Mouse (Mus musculus): ENCODE measurements at regions not wholly inside any gene's neighbourhood (a gene's known extent, or its start where the extent isn't known, plus 50 kb on each side); places are given as distances from the start of the nearest gene placed in this dataset.

GRCm38 (mm10) chr9:74342176-74342575 lies 232.0 kb downstream of the Wdr72 start:
- no peaks in the 10 kb centered on the region for H3K9me3 ChIP-seq (replicated peaks; ENCODE audit: control insufficient read depth, low read length)
- H3K27me3 ChIP-seq (ENCODE audit: control insufficient read depth, insufficient read depth, low read length), result no peaks in the 10 kb centered on the region
- DNase-seq (ENCODE audit: low spot score) (no peak), ATAC-seq (ENCODE audit: insufficient read depth, low read depth) (no peak)
- TF ChIP-seq EP300 (IDR thresholded peaks at IDR 0.05; ENCODE audit: low read depth), result no peak
- no peak for TF ChIP-seq CTCF (IDR thresholded peaks at IDR 0.05; ENCODE audit: low read depth)
- 67% methylated on average over 1 of the region's 1 CpGs for WGBS
- no peak overlapping the region for H3K9ac ChIP-seq (replicated peaks; ENCODE audit: low read depth, low read length)
- H3K4me2 ChIP-seq (ENCODE audit: low read depth, low read length), result no peak overlapping the region
- H3K4me3 ChIP-seq (ENCODE audit: low read depth, low read length), result no peak overlapping the region
- no peak overlapping the region for H3K27ac ChIP-seq (ENCODE audit: low read depth)
- no peaks in the 10 kb centered on the region for H3K36me3 ChIP-seq (replicated peaks; ENCODE audit: control insufficient read depth, insufficient read depth, low read length)
- H3K4me1 ChIP-seq (ENCODE audit: control insufficient read depth, insufficient read depth), result no peaks in the 10 kb centered on the region

DNA sequence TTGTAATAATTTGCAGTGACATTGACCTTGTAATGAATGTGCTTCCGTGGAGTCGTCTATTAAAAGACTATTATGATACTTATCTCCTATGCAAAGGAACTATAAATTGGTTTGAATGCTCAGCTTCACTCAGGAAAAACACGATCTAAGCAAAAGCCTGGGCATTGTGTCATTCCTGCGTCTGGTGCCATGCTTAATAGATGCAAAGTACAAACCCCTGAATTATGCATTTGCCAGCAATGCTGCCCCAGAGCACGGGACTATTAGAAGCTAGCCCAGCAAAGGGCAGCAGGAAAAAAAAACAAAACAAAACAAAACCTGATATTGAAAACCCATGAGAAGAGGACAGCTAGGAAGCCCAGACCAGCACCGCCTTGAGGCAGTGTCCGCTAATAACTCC lies 234.9 kb downstream of the Wdr72 start:
- DNase-seq (ENCODE audit: low spot score) (no peak), ATAC-seq (ENCODE audit: insufficient read depth, low read depth) (no peak)
- 72% methylated on average over 7 of the region's 7 CpGs for WGBS
- Histone ChIP-seq H3K27ac (ENCODE audit: low read depth) (no peak overlapping the region), H3K27me3 (ENCODE audit: control insufficient read depth, insufficient read depth, low read length) (no peaks in the 10 kb centered on the region), H3K9ac (replicated peaks; ENCODE audit: low read depth, low read length) (no peak overlapping the region), H3K4me1 (ENCODE audit: control insufficient read depth, insufficient read depth) (no peaks in the 10 kb centered on the region), H3K4me3 (ENCODE audit: low read depth, low read length) (no peak overlapping the region), H3K4me2 (ENCODE audit: low read depth, low read length) (no peak overlapping the region), H3K36me3 (replicated peaks; ENCODE audit: control insufficient read depth, insufficient read depth, low read length) (no peaks in the 10 kb centered on the region), H3K9me3 (replicated peaks; ENCODE audit: control insufficient read depth, low read length) (no peaks in the 10 kb centered on the region)
- TF ChIP-seq CTCF (IDR thresholded peaks at IDR 0.05; ENCODE audit: low read depth), result no peak
- no peak for TF ChIP-seq EP300 (IDR thresholded peaks at IDR 0.05; ENCODE audit: low read depth)

DNA sequence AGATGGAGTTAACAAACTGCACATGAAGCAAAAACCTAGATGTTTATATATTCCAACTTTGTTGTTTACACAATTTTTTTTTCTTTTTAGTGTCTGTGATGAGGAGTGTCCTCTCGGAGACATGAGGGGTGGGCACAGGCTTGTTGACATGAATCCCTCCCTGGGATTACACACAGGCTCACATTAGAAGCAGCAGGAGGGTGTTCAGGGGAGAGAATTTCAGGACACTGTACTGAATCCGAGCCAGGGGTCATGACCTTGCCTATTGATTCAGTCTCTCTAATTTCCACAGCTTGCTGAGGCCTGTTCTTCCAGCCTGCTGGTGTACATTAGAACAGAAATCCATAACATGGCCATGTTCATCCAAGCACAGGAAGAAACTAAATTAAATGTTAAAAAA lies 238.6 kb downstream of the Wdr72 start:
- Histone ChIP-seq H3K4me1 (ENCODE audit: control insufficient read depth, insufficient read depth) (no peaks in the 10 kb centered on the region), H3K4me2 (ENCODE audit: low read depth, low read length) (no peak overlapping the region), H3K9me3 (replicated peaks; ENCODE audit: control insufficient read depth, low read length) (no peaks in the 10 kb centered on the region), H3K9ac (replicated peaks; ENCODE audit: low read depth, low read length) (no peak overlapping the region), H3K27me3 (ENCODE audit: control insufficient read depth, insufficient read depth, low read length) (no peaks in the 10 kb centered on the region), H3K4me3 (ENCODE audit: low read depth, low read length) (no peak overlapping the region), H3K36me3 (replicated peaks; ENCODE audit: control insufficient read depth, insufficient read depth, low read length) (no peaks in the 10 kb centered on the region), H3K27ac (ENCODE audit: low read depth) (no peak overlapping the region)
- TF ChIP-seq EP300 (IDR thresholded peaks at IDR 0.05; ENCODE audit: low read depth), result no peak
- TF ChIP-seq CTCF (IDR thresholded peaks at IDR 0.05; ENCODE audit: low read depth), result no peak
- ATAC-seq (ENCODE audit: insufficient read depth, low read depth) (no peak), DNase-seq (ENCODE audit: low spot score) (no peak)
- WGBS, result 21% methylated on average over 2 of the region's 2 CpGs

DNA sequence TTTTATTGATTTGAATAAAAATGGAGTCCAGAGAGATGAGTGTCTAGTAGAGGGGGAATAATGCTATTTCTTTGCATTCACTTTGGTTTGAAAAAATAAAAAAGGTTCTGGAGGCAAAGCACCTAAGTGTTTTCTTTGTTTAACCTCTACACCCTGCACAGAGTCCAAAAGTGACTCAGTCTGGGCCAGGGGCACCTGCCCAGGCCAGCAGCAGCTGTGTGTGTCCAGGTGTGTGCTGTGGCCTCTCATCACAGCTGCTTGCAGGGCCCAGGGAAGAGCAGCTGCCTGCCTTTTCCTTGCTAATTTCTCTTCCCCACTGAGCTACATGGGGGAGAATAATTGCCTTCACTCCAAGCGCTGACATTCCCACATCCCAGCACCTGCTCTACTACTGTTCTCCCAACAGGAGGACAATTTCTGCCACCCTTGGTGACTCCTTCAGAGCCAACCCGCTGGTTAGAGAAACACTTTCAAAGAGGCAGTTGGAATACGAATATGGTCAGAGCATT lies 255.8 kb downstream of the Wdr72 start:
- Histone ChIP-seq H3K4me2 (ENCODE audit: low read depth, low read length) (no peak overlapping the region), H3K36me3 (replicated peaks; ENCODE audit: control insufficient read depth, insufficient read depth, low read length) (no peaks in the 10 kb centered on the region), H3K27me3 (ENCODE audit: control insufficient read depth, insufficient read depth, low read length) (no peaks in the 10 kb centered on the region), H3K9ac (replicated peaks; ENCODE audit: low read depth, low read length) (no peak overlapping the region), H3K27ac (ENCODE audit: low read depth) (no peak overlapping the region), H3K9me3 (replicated peaks; ENCODE audit: control insufficient read depth, low read length) (no peaks in the 10 kb centered on the region), H3K4me1 (ENCODE audit: control insufficient read depth, insufficient read depth) (no peaks in the 10 kb centered on the region), H3K4me3 (ENCODE audit: low read depth, low read length) (no peak overlapping the region)
- WGBS, result 36% methylated on average over 3 of the region's 3 CpGs
- ATAC-seq (ENCODE audit: insufficient read depth, low read depth) (no peak), DNase-seq (ENCODE audit: low spot score) (no peak)
- TF ChIP-seq CTCF (IDR thresholded peaks at IDR 0.05; ENCODE audit: low read depth), result no peak
- TF ChIP-seq EP300 (IDR thresholded peaks at IDR 0.05; ENCODE audit: low read depth), result no peak

DNA sequence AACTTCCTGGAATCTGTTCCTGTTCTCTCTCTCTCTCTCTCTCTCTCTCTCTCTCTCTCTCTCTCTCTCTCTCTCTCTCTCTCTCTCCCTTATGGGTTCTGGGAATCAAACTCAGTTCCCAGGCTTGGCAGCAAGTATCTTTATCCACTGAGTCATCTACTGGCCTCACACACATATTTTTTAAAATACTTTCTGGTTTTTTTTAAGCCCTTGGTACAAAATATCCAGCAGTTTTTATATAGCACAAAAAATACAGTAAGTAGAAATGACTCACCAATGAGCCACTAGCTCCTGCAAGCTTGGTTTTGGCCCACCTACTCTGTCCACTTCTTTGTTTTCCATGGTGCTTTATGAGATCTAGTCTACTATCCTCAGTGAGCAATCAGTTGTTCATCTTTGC lies 266.0 kb downstream of the Wdr72 start:
- Histone ChIP-seq H3K27me3 (ENCODE audit: control insufficient read depth, insufficient read depth, low read length) (no peaks in the 10 kb centered on the region), H3K4me3 (ENCODE audit: low read depth, low read length) (no peak overlapping the region), H3K4me1 (ENCODE audit: control insufficient read depth, insufficient read depth) (no peaks in the 10 kb centered on the region), H3K9ac (replicated peaks; ENCODE audit: low read depth, low read length) (no peak overlapping the region), H3K4me2 (ENCODE audit: low read depth, low read length) (no peak overlapping the region), H3K27ac (ENCODE audit: low read depth) (no peak overlapping the region), H3K9me3 (replicated peaks; ENCODE audit: control insufficient read depth, low read length) (no peaks in the 10 kb centered on the region), H3K36me3 (replicated peaks; ENCODE audit: control insufficient read depth, insufficient read depth, low read length) (no peaks in the 10 kb centered on the region)
- TF ChIP-seq EP300 (IDR thresholded peaks at IDR 0.05; ENCODE audit: low read depth), result no peak
- no peak for TF ChIP-seq CTCF (IDR thresholded peaks at IDR 0.05; ENCODE audit: low read depth)
- no peak for DNase-seq (ENCODE audit: low spot score)
- no peak for ATAC-seq (ENCODE audit: insufficient read depth, low read depth)

GRCm38 (mm10) chr9:74377204-74377603 lies 267.0 kb downstream of the Wdr72 start:
- ATAC-seq (ENCODE audit: insufficient read depth, low read depth), result no peak
- TF ChIP-seq EP300 (IDR thresholded peaks at IDR 0.05; ENCODE audit: low read depth) (no peak), CTCF (IDR thresholded peaks at IDR 0.05; ENCODE audit: low read depth) (no peak)
- no peak for DNase-seq (ENCODE audit: low spot score)

More at GRCm38 (mm10) chr9:74377204-74377603, 267.0 kb downstream of the Wdr72 start:
- Histone ChIP-seq H3K4me3 (ENCODE audit: low read depth, low read length) (no peak overlapping the region), H3K27ac (ENCODE audit: low read depth) (no peak overlapping the region), H3K4me2 (ENCODE audit: low read depth, low read length) (no peak overlapping the region), H3K27me3 (ENCODE audit: control insufficient read depth, insufficient read depth, low read length) (no peaks in the 10 kb centered on the region), H3K36me3 (replicated peaks; ENCODE audit: control insufficient read depth, insufficient read depth, low read length) (no peaks in the 10 kb centered on the region), H3K9ac (replicated peaks; ENCODE audit: low read depth, low read length) (no peak overlapping the region), H3K9me3 (replicated peaks; ENCODE audit: control insufficient read depth, low read length) (no peaks in the 10 kb centered on the region), H3K4me1 (ENCODE audit: control insufficient read depth, insufficient read depth) (no peaks in the 10 kb centered on the region)

Measured in heart, postnatal 0 days (tissue).